Mouse (Mus musculus) brain, embryonic 14.5 days (tissue): ENCODE data around the gene Gpr146.

Source experiments
- CTCF ChIP-seq: fragments of 200-500 bp; IDR thresholded peaks from 2 replicates; pipeline ENCODE4 v1.5.1; 2012; ENCODE audit warnings: inconsistent platforms, mild to moderate bottlenecking, moderate library complexity, borderline replicate concordance; ENCODE audit not compliant: insufficient read depth, insufficient read length; ENCODE audit errors: extremely low read depth
- POLR2A ChIP-seq: fragments of 200-500 bp; IDR thresholded peaks from 2 replicates; pipeline ENCODE4 v1.6.1; 2012; ENCODE audit warnings: mild to moderate bottlenecking, inconsistent platforms, borderline replicate concordance; ENCODE audit not compliant: poor library complexity, insufficient read depth, insufficient read length, severe bottlenecking; ENCODE audit errors: extremely low read depth

GRCm38 (mm10) chr5:139433842-139434568 is 56.5 kb downstream of the Gpr146 start:
- TF ChIP-seq CTCF (no peak), POLR2A (no peak)
